Mouse (Mus musculus) hindbrain, embryonic 12.5 days (tissue): ENCODE measurements around the gene Ankzf1. TPM values are rescaled to one million over a fixed set of nuclear protein-coding genes. Genes with fewer than 3 reads are reported as not detected.

Source experiments
- ATAC-seq: fragments of 200-750 bp; cut with Nextera tagmentation; 2 replicates; pipeline ENCODE4 v1.8.0; 2017; ENCODE audit warnings: moderate TSS enrichment; ENCODE audit not compliant: low FRiP score
- H3K27ac ChIP-seq: fragments of 300-500 bp; sonication (generic); 2 replicates; pipeline ENCODE4 v1.5.1; 2016; ENCODE audit warnings: mild to moderate bottlenecking
- H3K27me3 ChIP-seq: fragments of 300-500 bp; sonication (generic); 2 replicates; pipeline ENCODE4 v1.6.1; 2016; ENCODE audit warnings: mild to moderate bottlenecking
- H3K36me3 ChIP-seq: fragments of 300-500 bp; sonication (generic); 2 replicates; pipeline ENCODE4 v1.6.1; 2016; ENCODE audit warnings: mild to moderate bottlenecking
- H3K4me1 ChIP-seq: fragments of 300-500 bp; sonication (generic); 2 replicates; pipeline ENCODE4 v1.6.1; 2016
- H3K4me2 ChIP-seq: fragments of 300-500 bp; sonication (generic); replicated peaks from 2 replicates; pipeline ENCODE4 v1.6.1; 2016; ENCODE audit warnings: mild to moderate bottlenecking
- H3K4me3 ChIP-seq: fragments of 300-500 bp; sonication (generic); 2 replicates; pipeline ENCODE4 v1.5.1; 2016; ENCODE audit warnings: mild to moderate bottlenecking
- H3K9ac ChIP-seq: fragments of 300-500 bp; sonication (generic); 2 replicates; pipeline ENCODE4 v1.6.1; 2016; ENCODE audit warnings: mild to moderate bottlenecking, moderate library complexity
- H3K9me3 ChIP-seq: fragments of 300-500 bp; sonication (generic); replicated peaks from 2 replicates; pipeline ENCODE4 v1.6.1; 2016; ENCODE audit warnings: mild to moderate bottlenecking
- WGBS: fragments of 180-500 bp; shearing (Covaris S2); methylation state at CpG from one replicate; pipeline ENCODE4 v1.1.7; 2016; 5-methylcytosine and 5-hydroxymethylcytosine counted together
- polyA plus RNA-seq: library from polyadenylated mRNA; unstranded; fragments of >200 nt; fragmentation: Nextera tagmentation; extraction: Ambion mirVana; gene quantifications from 2 replicates; pipeline ENCODE4 v1.2.1, GENCODE M21; 2016

Gene Ankzf1
- polyA plus RNA-seq, 1 experiment from 2014 or later = 25.6 TPM

DNA sequence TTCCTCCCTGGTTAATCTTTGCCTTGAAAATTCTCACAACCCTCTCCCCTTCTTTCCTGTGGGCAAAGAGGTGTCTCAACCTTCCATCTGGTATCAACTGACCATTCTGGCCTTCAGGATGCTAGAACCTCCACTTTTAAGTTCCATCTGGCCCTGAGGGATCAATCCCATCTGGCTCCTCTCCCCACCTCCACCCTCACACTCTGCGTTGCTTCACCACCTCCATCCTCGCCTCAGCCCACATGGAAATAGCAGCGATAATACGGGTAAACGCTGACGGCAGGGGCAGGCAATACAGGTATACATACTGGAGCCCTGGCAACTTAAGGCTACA lies 25.9 kb downstream of the Ankzf1 start:
- no peak overlapping the region for H3K9ac ChIP-seq

GRCm38 (mm10) chr1:75218227-75219001 lies 26.5 kb downstream of the Ankzf1 start:
- peak overlapping the region; percentile 49 for H3K4me3 ChIP-seq
- peak overlapping the region; percentile 91 for H3K4me2 ChIP-seq
- peaks cover 17% of the 10 kb centered on the region for H3K4me1 ChIP-seq
- ATAC-seq = peak; percentile 58
- H3K36me3 ChIP-seq = peaks cover 21% of the 10 kb centered on the region
- 2% methylated on average over 38 of the region's 38 CpGs for WGBS
- H3K27ac ChIP-seq = no peak overlapping the region
- H3K27me3 ChIP-seq = peaks cover 72% of the 10 kb centered on the region
- no peaks in the 10 kb centered on the region for H3K9me3 ChIP-seq
- H3K9ac ChIP-seq = peak overlapping the region; percentile 32; the same call in 1 of the 2 replicates

More for the DNA sequence above, 25.9 kb downstream of the Ankzf1 start:
- no peak overlapping the region for H3K27ac ChIP-seq
- peak overlapping the region; percentile 91 for H3K4me2 ChIP-seq
- WGBS = 6% methylated on average over 6 of the region's 6 CpGs
- H3K36me3 ChIP-seq = peaks cover 27% of the 10 kb centered on the region
- no peak for ATAC-seq
- peaks cover 72% of the 10 kb centered on the region for H3K27me3 ChIP-seq
- H3K9me3 ChIP-seq = no peaks in the 10 kb centered on the region
- peaks cover 17% of the 10 kb centered on the region for H3K4me1 ChIP-seq
- H3K4me3 ChIP-seq = peak overlapping the region; percentile 49; the same call in 1 of the 2 replicates

DNA sequence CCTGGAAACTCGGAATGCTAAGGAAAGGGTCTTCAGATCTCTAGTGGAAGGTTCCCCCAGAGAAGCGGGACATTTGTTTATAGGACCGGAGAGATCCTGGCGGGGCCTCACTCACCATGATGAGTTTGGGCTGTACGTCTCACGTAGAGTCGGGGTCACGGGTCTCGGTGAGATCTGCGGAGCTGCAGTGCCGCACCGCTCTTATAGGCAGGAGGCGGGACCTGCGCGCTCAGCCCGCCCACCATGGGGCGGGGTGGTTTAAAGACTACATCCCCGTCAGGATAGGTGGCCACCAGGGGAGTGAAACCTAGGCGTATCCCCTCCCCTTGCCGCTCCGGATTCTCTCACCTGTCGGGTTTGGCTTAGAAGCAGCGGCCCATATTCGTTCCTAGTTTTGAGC lies 27.1 kb downstream of the Ankzf1 start:
- ATAC-seq = peak; percentile 86
- H3K36me3 ChIP-seq = peaks cover 14% of the 10 kb centered on the region
- H3K9ac ChIP-seq = peak overlapping the region; percentile 58
- WGBS = 0% methylated on average over 24 of the region's 24 CpGs
- H3K9me3 ChIP-seq = no peaks in the 10 kb centered on the region
- no peak overlapping the region for H3K27ac ChIP-seq
- peaks cover 17% of the 10 kb centered on the region for H3K4me1 ChIP-seq
- peak overlapping the region; percentile 49 for H3K4me3 ChIP-seq
- H3K27me3 ChIP-seq = peaks cover 72% of the 10 kb centered on the region
- peak overlapping the region; percentile 91 for H3K4me2 ChIP-seq

DNA sequence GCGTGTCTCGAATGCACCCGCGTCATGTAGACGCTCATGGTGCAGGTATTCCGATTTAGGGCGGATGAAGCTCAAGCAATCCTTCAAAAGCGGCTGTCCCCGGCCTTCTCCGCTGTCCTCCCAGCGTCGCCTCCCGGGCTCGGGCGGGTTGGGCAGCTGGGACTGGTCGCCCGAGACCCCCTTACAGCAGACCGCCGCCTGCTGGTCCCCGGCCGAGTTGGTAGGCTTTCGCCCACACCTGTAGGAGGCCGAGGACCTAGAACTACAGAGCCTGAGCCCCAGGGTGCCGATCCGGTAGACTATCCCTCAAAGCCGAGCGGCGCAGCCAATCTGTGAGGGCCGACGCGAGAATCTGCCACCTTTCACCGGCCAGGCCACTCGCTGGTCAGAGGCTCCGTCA lies 27.6 kb downstream of the Ankzf1 start, which contains the start of gene Tuba4a:
Gene Tuba4a (minus strand): TSS at position 335 of the 400 bp plus-strand sequence.
- under 1% methylated on average over 33 of the region's 34 CpGs for WGBS

GRCm38 (mm10) chr1:75221538-75221937 lies 29.6 kb downstream of the Ankzf1 start:
- H3K9ac ChIP-seq = no peak overlapping the region
- no peaks in the 10 kb centered on the region for H3K36me3 ChIP-seq
- H3K4me1 ChIP-seq = peaks cover 17% of the 10 kb centered on the region
- no peak overlapping the region for H3K4me2 ChIP-seq
- H3K4me3 ChIP-seq = no peak overlapping the region
- H3K27ac ChIP-seq = no peak overlapping the region
- H3K27me3 ChIP-seq = peaks cover 61% of the 10 kb centered on the region
- no peak for ATAC-seq
- no peaks in the 10 kb centered on the region for H3K9me3 ChIP-seq
- 78% methylated on average over 3 of the region's 3 CpGs for WGBS

More for the DNA sequence above, 27.6 kb downstream of the Ankzf1 start, which contains the start of gene Tuba4a:
- peaks cover 17% of the 10 kb centered on the region for H3K4me1 ChIP-seq
- H3K9ac ChIP-seq = peak within 1 kb of the TSS; percentile 58
- peak; percentile 44; the same call in 1 of the 2 replicates for ATAC-seq
- no peak within 1 kb of the TSS for H3K27ac ChIP-seq
- H3K36me3 ChIP-seq = peaks cover 10% of the 10 kb centered on the region; the same call in 1 of the 2 replicates
- peaks cover 72% of the 10 kb centered on the region for H3K27me3 ChIP-seq
- no peaks in the 10 kb centered on the region for H3K9me3 ChIP-seq
- peak within 1 kb of the TSS; percentile 49 for H3K4me3 ChIP-seq
- H3K4me2 ChIP-seq = peak within 1 kb of the TSS; percentile 91

- WGBS = 83% methylated on average over 6 of the region's 6 CpGs
- Histone ChIP-seq H3K9me3 (no peaks in the 10 kb centered on the region), H3K9ac (no peak overlapping the region), H3K27ac (no peak overlapping the region), H3K27me3 (peaks cover 47% of the 10 kb centered on the region), H3K4me3 (no peak overlapping the region), H3K4me1 (peaks cover 17% of the 10 kb centered on the region), H3K4me2 (no peak overlapping the region), H3K36me3 (no peaks in the 10 kb centered on the region)
- no peak for ATAC-seq
These were observed 31.0 kb downstream of the Ankzf1 start for GRCm38 (mm10) chr1:75222926-75223325.

DNA sequence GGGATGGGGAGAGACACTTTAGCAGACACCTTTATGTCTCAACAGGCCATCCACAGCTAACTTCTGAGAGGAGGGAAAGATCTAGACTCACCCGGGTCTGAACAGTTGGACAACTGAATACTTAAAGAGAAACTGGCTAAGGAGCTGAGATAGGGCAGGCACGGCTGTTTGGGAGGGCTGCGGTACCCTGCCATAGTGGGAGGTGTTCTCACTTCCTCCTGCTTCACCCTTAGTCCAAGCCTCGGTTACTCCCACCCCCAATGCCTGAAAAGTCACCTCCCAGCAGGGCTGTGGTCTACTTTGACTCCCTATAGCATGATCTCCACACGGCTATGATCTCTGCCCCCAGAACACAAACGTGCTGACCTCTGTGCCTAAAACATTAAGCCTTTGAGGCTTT lies 31.6 kb downstream of the Ankzf1 start:
- Histone ChIP-seq H3K27ac (no peak overlapping the region), H3K27me3 (peaks cover 41% of the 10 kb centered on the region), H3K4me2 (no peak overlapping the region), H3K9ac (no peak overlapping the region), H3K9me3 (no peaks in the 10 kb centered on the region), H3K36me3 (no peaks in the 10 kb centered on the region), H3K4me1 (peaks cover 12% of the 10 kb centered on the region), H3K4me3 (no peak overlapping the region)
- ATAC-seq = no peak
- WGBS = 66% methylated on average over 6 of the region's 6 CpGs

DNA sequence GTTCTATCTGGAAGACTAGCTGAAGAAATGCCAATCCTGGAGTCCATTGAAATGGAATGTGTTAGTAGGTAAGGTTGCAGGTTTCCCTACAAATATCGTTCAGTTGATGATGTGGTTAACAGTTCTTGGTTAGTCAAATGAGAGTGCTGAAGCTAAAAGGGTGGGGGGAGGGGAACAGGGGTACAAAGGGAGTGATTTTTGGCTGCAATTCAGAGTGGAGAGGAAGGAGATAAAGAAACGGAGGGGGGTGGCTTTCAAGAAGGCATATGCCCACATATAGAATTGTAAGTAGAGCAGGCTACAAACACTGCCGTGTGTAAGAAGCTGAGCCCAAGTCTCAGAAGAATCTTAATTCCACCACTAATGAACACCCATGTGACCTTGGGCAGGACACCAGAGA lies 33.5 kb downstream of the Ankzf1 start:
- no peak for ATAC-seq
- WGBS = 75% methylated on average over 3 of the region's 3 CpGs
- no peaks in the 10 kb centered on the region for H3K36me3 ChIP-seq
- no peak overlapping the region for H3K4me2 ChIP-seq
- H3K4me1 ChIP-seq = no peaks in the 10 kb centered on the region
- H3K27ac ChIP-seq = no peak overlapping the region
- H3K9ac ChIP-seq = no peak overlapping the region
- H3K4me3 ChIP-seq = no peak overlapping the region
- no peaks in the 10 kb centered on the region for H3K9me3 ChIP-seq
- peaks cover 22% of the 10 kb centered on the region for H3K27me3 ChIP-seq

- H3K4me3 ChIP-seq = no peak overlapping the region
- 55% methylated on average over 2 of the region's 2 CpGs for WGBS
These were observed 34.2 kb downstream of the Ankzf1 start for GRCm38 (mm10) chr1:75226138-75226537.

DNA sequence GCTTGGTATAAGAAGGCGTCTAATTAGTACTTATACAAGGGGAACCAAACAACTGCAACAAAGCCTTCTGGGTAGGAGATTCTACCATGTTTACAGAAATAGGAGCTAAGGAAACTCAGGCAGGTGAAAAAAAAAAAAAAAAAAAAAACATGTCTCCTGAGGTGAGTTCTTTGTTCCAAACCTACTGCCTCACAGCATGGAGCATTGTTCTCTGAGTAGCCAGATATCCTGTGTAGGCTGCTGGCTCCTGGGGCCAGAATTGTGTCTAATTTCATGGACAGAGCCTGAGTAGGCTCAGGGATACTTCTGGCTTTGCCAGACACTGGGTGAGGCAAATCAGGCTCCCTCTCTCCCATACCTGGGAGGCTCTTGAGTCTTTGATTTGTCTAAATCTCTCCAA lies 35.7 kb downstream of the Ankzf1 start:
- WGBS = 77% methylated on average over 1 of the region's 1 CpGs
- H3K27ac ChIP-seq = no peak overlapping the region
- H3K4me2 ChIP-seq = no peak overlapping the region
- no peaks in the 10 kb centered on the region for H3K36me3 ChIP-seq
- no peak overlapping the region for H3K4me3 ChIP-seq
- peaks cover 8% of the 10 kb centered on the region for H3K27me3 ChIP-seq
- no peaks in the 10 kb centered on the region for H3K4me1 ChIP-seq
- H3K9ac ChIP-seq = no peak overlapping the region
- H3K9me3 ChIP-seq = no peaks in the 10 kb centered on the region
- no peak for ATAC-seq

More at GRCm38 (mm10) chr1:75226138-75226537, 34.2 kb downstream of the Ankzf1 start:
- H3K9me3 ChIP-seq = no peaks in the 10 kb centered on the region
- H3K4me1 ChIP-seq = no peaks in the 10 kb centered on the region
- no peak overlapping the region for H3K4me2 ChIP-seq
- no peak overlapping the region for H3K27ac ChIP-seq
- no peaks in the 10 kb centered on the region for H3K36me3 ChIP-seq
- peaks cover 15% of the 10 kb centered on the region for H3K27me3 ChIP-seq
- no peak for ATAC-seq
- H3K9ac ChIP-seq = no peak overlapping the region

GRCm38 (mm10) chr1:75229158-75229557 lies 37.2 kb downstream of the Ankzf1 start:
- H3K4me3 ChIP-seq = no peak overlapping the region
- 79% methylated on average over 4 of the region's 4 CpGs for WGBS
- peaks cover 8% of the 10 kb centered on the region for H3K27me3 ChIP-seq
- no peak overlapping the region for H3K27ac ChIP-seq
- no peaks in the 10 kb centered on the region for H3K36me3 ChIP-seq
- no peaks in the 10 kb centered on the region for H3K9me3 ChIP-seq
- no peak for ATAC-seq
- no peaks in the 10 kb centered on the region for H3K4me1 ChIP-seq
- no peak overlapping the region for H3K4me2 ChIP-seq
- H3K9ac ChIP-seq = no peak overlapping the region

- 75% methylated on average over 7 of the region's 7 CpGs for WGBS
- peaks cover 8% of the 10 kb centered on the region for H3K27me3 ChIP-seq
These were observed 38.5 kb downstream of the Ankzf1 start for GRCm38 (mm10) chr1:75230335-75230994.

More at GRCm38 (mm10) chr1:75230335-75230994, 38.5 kb downstream of the Ankzf1 start:
- no peak overlapping the region for H3K9ac ChIP-seq
- H3K36me3 ChIP-seq = no peaks in the 10 kb centered on the region
- no peak overlapping the region for H3K4me3 ChIP-seq
- no peak overlapping the region for H3K27ac ChIP-seq
- no peaks in the 10 kb centered on the region for H3K9me3 ChIP-seq
- no peak for ATAC-seq
- H3K4me1 ChIP-seq = peaks cover 7% of the 10 kb centered on the region; the same call in 1 of the 2 replicates
- no peak overlapping the region for H3K4me2 ChIP-seq
